Mouse (Mus musculus): ENCODE measurements at regions not wholly inside any gene's neighbourhood (a gene's known extent, or its start where the extent isn't known, plus 50 kb on each side); places are given as distances from the start of the nearest gene placed in this dataset.

- in situ Hi-C loops (cut with MboI; ENCODE audit: low sequenced_read_pairs in 2 of 2, unreplicated experiment in 2 of 2): no loop called here
- DNase-seq (ENCODE audit: low read depth, low spot score): no peak
- H3K9ac ChIP-seq (ENCODE audit: insufficient read depth, low read depth, low read length, poor library complexity, severe bottlenecking): no peak overlapping the region
- no peaks in the 10 kb centered on the region for H3K9me3 ChIP-seq (ENCODE audit: control insufficient read depth, insufficient read depth, low read depth, low read length)
- H3K36me3 ChIP-seq (ENCODE audit: control insufficient read depth, insufficient read depth, low read length, poor library complexity, severe bottlenecking): no peaks in the 10 kb centered on the region
- TF ChIP-seq HCFC1 (IDR thresholded peaks at IDR 0.05; ENCODE audit: borderline replicate concordance, insufficient read depth, low read length): no peak
- TF ChIP-seq MAFK (IDR thresholded peaks at IDR 0.05; ENCODE audit: insufficient read depth, low read depth, low read length): no peak
- TF ChIP-seq ZC3H11A (IDR thresholded peaks at IDR 0.05; ENCODE audit: borderline replicate concordance, low read depth, low read length): no peak
- TF ChIP-seq CHD2 (IDR thresholded peaks at IDR 0.05; ENCODE audit: low read depth, low read length): no peak
- no peak for TF ChIP-seq ZNF384 (IDR thresholded peaks at IDR 0.05; ENCODE audit: low read depth, low read length)
- H3K4me1 ChIP-seq (ENCODE audit: control insufficient read depth in 2 of 2, insufficient read depth in 2 of 2, low read length in 2 of 2, poor library complexity in 1 of 2): no peaks in the 10 kb centered on the region
- no peak overlapping the region for H3K4me3 ChIP-seq (ENCODE audit: insufficient read depth in 1 of 2, low read depth in 1 of 2, low read length in 2 of 2, poor library complexity in 1 of 2, severe bottlenecking in 1 of 2)
- H3K27ac ChIP-seq (ENCODE audit: insufficient read depth, low read depth, low read length, poor library complexity, severe bottlenecking): no peak overlapping the region
Measured at GRCm38 (mm10) chr13:69236386-69236785, 237.0 kb upstream of the Adcy2 start.

GRCm38 (mm10) chr13:69237918-69238317 is 238.6 kb upstream of the Adcy2 start:
- Histone ChIP-seq H3K27ac (ENCODE audit: insufficient read depth, low read depth, low read length, poor library complexity, severe bottlenecking) (no peak overlapping the region), H3K4me3 (ENCODE audit: insufficient read depth in 1 of 2, low read depth in 1 of 2, low read length in 2 of 2, poor library complexity in 1 of 2, severe bottlenecking in 1 of 2) (no peak overlapping the region), H3K9ac (ENCODE audit: insufficient read depth, low read depth, low read length, poor library complexity, severe bottlenecking) (no peak overlapping the region), H3K4me1 (ENCODE audit: control insufficient read depth in 2 of 2, insufficient read depth in 2 of 2, low read length in 2 of 2, poor library complexity in 1 of 2) (no peaks in the 10 kb centered on the region), H3K9me3 (ENCODE audit: control insufficient read depth, insufficient read depth, low read depth, low read length) (no peaks in the 10 kb centered on the region), H3K36me3 (ENCODE audit: control insufficient read depth, insufficient read depth, low read length, poor library complexity, severe bottlenecking) (no peaks in the 10 kb centered on the region)
- in situ Hi-C loops (cut with MboI; ENCODE audit: low sequenced_read_pairs in 2 of 2, unreplicated experiment in 2 of 2): no loop called here
- TF ChIP-seq MAFK (IDR thresholded peaks at IDR 0.05; ENCODE audit: insufficient read depth, low read depth, low read length) (no peak), ZNF384 (IDR thresholded peaks at IDR 0.05; ENCODE audit: low read depth, low read length) (no peak), CHD2 (IDR thresholded peaks at IDR 0.05; ENCODE audit: low read depth, low read length) (no peak), HCFC1 (IDR thresholded peaks at IDR 0.05; ENCODE audit: borderline replicate concordance, insufficient read depth, low read length) (no peak), ZC3H11A (IDR thresholded peaks at IDR 0.05; ENCODE audit: borderline replicate concordance, low read depth, low read length) (no peak)
- no peak for DNase-seq (ENCODE audit: low read depth, low spot score)

GRCm38 (mm10) chr13:69239261-69239915 is 240.0 kb upstream of the Adcy2 start:
- no peaks in the 10 kb centered on the region for H3K36me3 ChIP-seq (ENCODE audit: control insufficient read depth, insufficient read depth, low read length, poor library complexity, severe bottlenecking)
- DNase-seq (ENCODE audit: low read depth, low spot score): no peak
- TF ChIP-seq ZNF384 (IDR thresholded peaks at IDR 0.05; ENCODE audit: low read depth, low read length): no peak
- TF ChIP-seq ZC3H11A (IDR thresholded peaks at IDR 0.05; ENCODE audit: borderline replicate concordance, low read depth, low read length): no peak
- TF ChIP-seq MAFK (IDR thresholded peaks at IDR 0.05; ENCODE audit: insufficient read depth, low read depth, low read length): no peak
- no peak for TF ChIP-seq CHD2 (IDR thresholded peaks at IDR 0.05; ENCODE audit: low read depth, low read length)
- TF ChIP-seq HCFC1 (IDR thresholded peaks at IDR 0.05; ENCODE audit: borderline replicate concordance, insufficient read depth, low read length): no peak
- no peaks in the 10 kb centered on the region for H3K4me1 ChIP-seq (ENCODE audit: control insufficient read depth in 2 of 2, insufficient read depth in 2 of 2, low read length in 2 of 2, poor library complexity in 1 of 2)
- no peaks in the 10 kb centered on the region for H3K9me3 ChIP-seq (ENCODE audit: control insufficient read depth, insufficient read depth, low read depth, low read length)
- H3K4me3 ChIP-seq (ENCODE audit: insufficient read depth in 1 of 2, low read depth in 1 of 2, low read length in 2 of 2, poor library complexity in 1 of 2, severe bottlenecking in 1 of 2): no peak overlapping the region
- no peak overlapping the region for H3K27ac ChIP-seq (ENCODE audit: insufficient read depth, low read depth, low read length, poor library complexity, severe bottlenecking)
- in situ Hi-C loops (cut with MboI; ENCODE audit: low sequenced_read_pairs in 2 of 2, unreplicated experiment in 2 of 2): no loop called here
- no peak overlapping the region for H3K9ac ChIP-seq (ENCODE audit: insufficient read depth, low read depth, low read length, poor library complexity, severe bottlenecking)

- Histone ChIP-seq H3K4me1 (ENCODE audit: control insufficient read depth in 2 of 2, insufficient read depth in 2 of 2, low read length in 2 of 2, poor library complexity in 1 of 2) (no peaks in the 10 kb centered on the region), H3K36me3 (ENCODE audit: control insufficient read depth, insufficient read depth, low read length, poor library complexity, severe bottlenecking) (no peaks in the 10 kb centered on the region), H3K27ac (ENCODE audit: insufficient read depth, low read depth, low read length, poor library complexity, severe bottlenecking) (no peak overlapping the region), H3K9me3 (ENCODE audit: control insufficient read depth, insufficient read depth, low read depth, low read length) (no peaks in the 10 kb centered on the region), H3K9ac (ENCODE audit: insufficient read depth, low read depth, low read length, poor library complexity, severe bottlenecking) (no peak overlapping the region), H3K4me3 (ENCODE audit: insufficient read depth in 1 of 2, low read depth in 1 of 2, low read length in 2 of 2, poor library complexity in 1 of 2, severe bottlenecking in 1 of 2) (no peak overlapping the region)
- in situ Hi-C loops (cut with MboI; ENCODE audit: low sequenced_read_pairs in 2 of 2, unreplicated experiment in 2 of 2): no loop called here
- TF ChIP-seq HCFC1 (IDR thresholded peaks at IDR 0.05; ENCODE audit: borderline replicate concordance, insufficient read depth, low read length): no peak
- TF ChIP-seq MAFK (IDR thresholded peaks at IDR 0.05; ENCODE audit: insufficient read depth, low read depth, low read length): no peak
- TF ChIP-seq ZC3H11A (IDR thresholded peaks at IDR 0.05; ENCODE audit: borderline replicate concordance, low read depth, low read length): no peak
- TF ChIP-seq ZNF384 (IDR thresholded peaks at IDR 0.05; ENCODE audit: low read depth, low read length): no peak
- TF ChIP-seq CHD2 (IDR thresholded peaks at IDR 0.05; ENCODE audit: low read depth, low read length): no peak
- no peak for DNase-seq (ENCODE audit: low read depth, low spot score)
Measured at GRCm38 (mm10) chr13:69242544-69243296, 243.4 kb upstream of the Adcy2 start.

Measured in ES-E14 (cell line).